Mouse (Mus musculus): Measurements from ENCODE around the gene H2-Ob.

DNA sequence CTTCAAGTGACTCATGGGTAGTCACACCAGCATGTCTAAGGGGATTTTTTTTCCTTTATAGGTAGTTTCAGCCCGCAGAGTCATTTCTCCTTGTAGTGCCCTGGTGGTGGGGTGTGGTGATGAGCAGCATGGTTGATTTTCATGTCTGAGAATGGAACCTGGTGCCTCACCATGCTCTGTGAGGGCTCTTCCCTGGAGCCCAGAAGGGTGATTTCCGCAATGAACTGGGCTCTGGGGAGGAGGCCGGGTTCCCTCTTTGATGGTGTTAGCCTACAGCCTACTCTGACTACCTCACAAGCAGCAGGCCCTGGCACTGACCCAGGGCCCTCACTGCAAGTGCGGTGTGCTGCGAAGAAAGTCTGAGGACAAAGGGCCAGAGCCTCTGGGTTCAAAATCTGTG is 35.3 kb upstream of the H2-Ob start, which contains the start of gene Tap2:
- TF ChIP-seq CTCF (IDR thresholded peaks at IDR 0.05; ENCODE audit: low read depth) (no peak), EP300 (IDR thresholded peaks at IDR 0.05; ENCODE audit: low read depth) (no peak)

Data from liver, embryonic 14.5 days (tissue).